Mouse (Mus musculus): ENCODE measurements at regions not wholly inside any gene's neighbourhood (a gene's known extent, or its start where the extent isn't known, plus 50 kb on each side); places are given as distances from the start of the nearest gene placed in this dataset.

DNA sequence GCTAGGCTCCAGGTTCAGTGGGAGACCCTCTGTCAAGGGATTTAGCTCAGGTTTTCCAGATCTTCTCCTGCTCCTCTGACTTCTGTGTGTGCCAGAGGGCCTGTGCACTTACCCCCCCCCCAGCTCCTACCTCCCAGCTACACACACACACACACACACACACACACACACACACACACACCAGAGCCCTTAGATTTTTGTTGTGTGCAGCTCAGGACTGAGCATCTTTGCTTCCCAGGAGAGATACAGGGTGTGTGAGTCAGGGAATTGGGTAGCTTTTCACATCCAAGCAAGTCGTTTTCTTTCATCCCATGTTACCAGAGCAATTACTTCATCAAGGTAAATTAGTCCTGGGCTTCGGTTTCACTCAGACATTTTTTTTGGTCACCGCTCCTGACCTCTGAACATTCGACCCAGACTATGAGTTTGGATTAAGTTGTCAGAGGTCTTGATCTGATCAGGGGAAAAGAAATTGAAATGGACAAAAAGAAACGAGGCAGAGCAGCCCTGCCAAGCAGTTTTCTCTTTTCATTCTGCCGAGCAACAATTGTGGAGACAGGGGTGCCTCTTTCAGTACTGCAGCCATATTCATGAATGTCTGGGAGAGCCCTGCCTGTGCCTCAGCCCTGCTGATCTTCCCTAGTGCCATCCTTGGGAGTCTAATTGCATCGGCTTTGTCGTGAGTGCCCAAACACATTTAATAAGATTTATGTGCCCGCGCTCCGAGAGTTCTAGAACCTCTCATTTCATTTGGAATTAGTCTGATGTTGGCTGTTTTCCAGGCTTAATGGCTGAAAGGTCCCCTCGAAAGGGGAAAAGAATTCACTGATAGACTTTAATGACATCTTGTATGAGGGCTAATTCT lies 241.3 kb downstream of the 1500009L16Rik start:
- no peak for DNase-seq (ENCODE audit: low read depth, low spot score)

DNA sequence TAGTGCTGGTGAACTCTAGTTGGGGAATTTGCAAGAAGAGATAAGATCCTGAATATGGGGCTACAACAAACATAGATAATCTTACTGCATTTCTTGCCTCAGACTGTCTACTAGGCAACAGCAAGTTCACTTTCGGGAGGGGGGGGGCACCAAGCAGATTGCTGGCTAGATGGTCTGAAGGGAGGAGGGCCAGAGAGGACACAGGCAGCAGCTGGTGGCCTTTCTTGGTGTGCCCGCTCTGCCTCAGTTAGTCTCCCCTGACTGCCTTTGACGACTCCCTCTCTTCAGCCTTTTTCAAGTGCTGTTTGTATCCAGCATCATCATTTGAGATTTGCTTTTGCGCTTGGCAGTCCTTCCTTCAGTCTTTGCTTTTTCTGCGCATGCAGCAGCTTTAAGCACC lies 242.2 kb downstream of the 1500009L16Rik start:
- no peak for DNase-seq (ENCODE audit: low read depth, low spot score)

DNA sequence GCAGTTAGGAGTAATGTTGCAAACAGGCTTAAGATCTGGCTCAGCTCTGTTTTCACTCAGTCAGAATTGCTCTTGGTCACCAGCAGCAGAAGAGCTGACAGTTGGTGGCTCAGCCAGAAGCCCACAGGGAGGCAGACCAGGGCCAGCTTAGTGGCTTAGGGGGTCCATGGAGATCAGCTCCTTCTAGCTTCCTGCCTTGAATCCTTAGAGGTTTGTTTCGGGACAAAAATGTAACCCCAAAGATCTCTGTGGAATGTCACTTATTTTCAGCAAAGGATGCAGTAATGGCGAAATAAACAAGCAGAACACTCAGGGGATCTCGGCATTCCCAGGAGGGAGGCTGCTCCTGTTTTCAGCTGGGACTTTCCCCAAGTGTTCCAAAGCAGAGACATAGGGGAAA lies 247.8 kb downstream of the 1500009L16Rik start:
- DNase-seq (ENCODE audit: low read depth, low spot score): no peak

DNA sequence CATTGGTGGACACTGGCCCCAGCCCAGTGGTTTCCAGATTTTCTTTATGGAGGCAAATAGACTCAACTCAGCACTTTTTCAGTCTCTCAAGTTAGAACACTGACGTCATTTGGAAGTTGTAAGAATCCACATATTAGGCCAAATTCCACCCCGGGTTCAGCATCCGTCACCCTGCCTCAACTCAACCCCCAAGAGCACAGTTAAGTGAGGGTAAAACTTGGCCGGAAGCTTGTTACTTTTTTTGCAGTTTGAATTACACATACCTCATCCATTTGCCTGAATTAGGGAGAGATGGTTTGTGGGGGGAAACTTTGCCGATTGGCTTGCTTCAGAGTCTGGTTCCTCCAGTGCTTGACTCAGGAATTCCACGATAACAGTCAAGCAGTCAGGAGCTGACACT lies 251.9 kb downstream of the 1500009L16Rik start:
- no peak for DNase-seq (ENCODE audit: low read depth, low spot score)

- DNase-seq (ENCODE audit: low read depth, low spot score): no peak
Observed at GRCm38 (mm10) chr10:83976548-83976947, 253.9 kb downstream of the 1500009L16Rik start.

GRCm38 (mm10) chr10:83979930-83980329 lies 257.3 kb downstream of the 1500009L16Rik start:
- DNase-seq (ENCODE audit: low read depth, low spot score): no peak

GRCm38 (mm10) chr10:83984697-83985415 lies 262.2 kb downstream of the 1500009L16Rik start:
- no peak for DNase-seq (ENCODE audit: low read depth, low spot score)

DNA sequence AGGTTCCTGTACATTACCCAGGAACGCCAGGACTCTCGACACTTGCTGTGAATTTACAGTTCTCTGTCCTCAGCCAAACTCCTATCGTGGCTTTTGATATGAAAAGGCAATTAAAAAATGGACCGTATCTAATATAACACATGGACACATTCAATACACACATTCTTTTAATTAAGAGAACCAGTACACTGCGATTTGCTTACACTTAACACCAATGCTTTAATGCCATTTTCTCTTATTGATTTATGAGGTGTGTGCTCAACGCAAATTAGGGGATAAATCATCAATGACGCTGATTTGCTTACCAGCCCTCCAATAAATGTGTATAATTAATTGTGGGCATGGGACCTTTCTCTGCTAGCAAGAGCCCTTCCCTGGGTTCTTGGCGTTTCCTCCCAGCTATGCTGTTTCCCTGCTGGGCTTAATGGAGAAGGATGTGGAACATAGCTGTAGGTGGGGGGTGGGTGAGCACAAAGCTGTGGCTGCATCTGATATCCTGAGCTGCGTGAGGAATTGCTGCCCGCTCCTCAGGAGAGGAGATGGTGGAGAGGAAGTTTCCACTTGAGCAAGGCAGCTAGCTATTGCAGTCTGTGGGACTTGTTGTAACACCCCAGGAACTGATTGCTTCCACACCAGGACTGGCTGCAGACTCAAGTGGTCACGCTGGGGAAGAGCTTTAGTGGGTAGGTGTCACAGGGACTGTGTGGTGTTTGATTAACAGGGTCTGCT lies 270.1 kb downstream of the 1500009L16Rik start:
- no peak for DNase-seq (ENCODE audit: low read depth, low spot score)

DNA sequence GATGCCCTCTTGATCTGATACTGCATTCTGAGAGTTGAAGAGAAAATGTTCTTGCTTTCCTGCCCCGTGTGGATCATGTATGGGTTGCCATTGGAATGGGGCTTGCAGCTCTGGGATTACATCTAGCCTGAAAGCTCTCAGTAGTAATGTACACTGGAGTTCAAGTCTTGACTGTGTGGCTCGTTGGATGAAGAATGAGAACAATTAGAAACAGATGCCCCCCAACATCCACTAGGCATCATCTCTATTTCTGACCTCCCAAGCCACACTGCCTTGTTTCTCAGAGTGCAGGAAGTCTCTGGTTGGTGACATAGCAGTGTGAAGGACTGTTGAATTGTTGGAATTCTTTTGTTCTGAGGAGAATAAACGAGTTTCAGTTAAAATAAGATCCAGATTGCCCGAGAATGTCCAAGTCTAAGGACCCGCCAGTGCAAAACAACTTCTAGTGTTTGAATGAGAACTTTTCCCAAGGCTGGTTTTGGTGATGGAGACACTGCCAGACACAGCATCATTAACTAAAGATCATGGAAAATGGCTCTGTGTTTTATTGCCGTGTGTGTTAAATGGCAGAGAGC lies 272.4 kb downstream of the 1500009L16Rik start:
- DNase-seq (ENCODE audit: low read depth, low spot score): no peak

GRCm38 (mm10) chr10:83995913-83996312 lies 273.2 kb downstream of the 1500009L16Rik start:
- DNase-seq (ENCODE audit: low read depth, low spot score): no peak

DNA sequence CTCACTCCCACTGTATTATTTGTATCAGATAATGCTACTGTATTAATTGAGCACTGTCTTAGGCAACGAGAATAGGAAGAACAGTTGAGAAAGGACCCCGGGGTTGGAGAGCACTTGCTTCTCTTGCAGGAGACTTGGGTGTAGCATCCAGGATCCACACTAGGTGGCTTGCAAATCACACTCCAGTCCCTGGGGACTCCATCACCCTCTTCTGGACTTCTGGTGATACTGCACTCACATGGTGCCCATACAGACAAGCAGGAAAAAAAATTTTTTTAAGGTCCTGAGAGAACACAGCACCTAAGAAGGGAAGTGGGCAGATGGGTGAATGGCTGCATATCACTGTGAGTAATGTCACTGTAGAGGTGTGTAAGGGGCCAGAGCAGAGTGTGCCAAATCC lies 273.8 kb downstream of the 1500009L16Rik start:
- DNase-seq (ENCODE audit: low read depth, low spot score): no peak

DNA sequence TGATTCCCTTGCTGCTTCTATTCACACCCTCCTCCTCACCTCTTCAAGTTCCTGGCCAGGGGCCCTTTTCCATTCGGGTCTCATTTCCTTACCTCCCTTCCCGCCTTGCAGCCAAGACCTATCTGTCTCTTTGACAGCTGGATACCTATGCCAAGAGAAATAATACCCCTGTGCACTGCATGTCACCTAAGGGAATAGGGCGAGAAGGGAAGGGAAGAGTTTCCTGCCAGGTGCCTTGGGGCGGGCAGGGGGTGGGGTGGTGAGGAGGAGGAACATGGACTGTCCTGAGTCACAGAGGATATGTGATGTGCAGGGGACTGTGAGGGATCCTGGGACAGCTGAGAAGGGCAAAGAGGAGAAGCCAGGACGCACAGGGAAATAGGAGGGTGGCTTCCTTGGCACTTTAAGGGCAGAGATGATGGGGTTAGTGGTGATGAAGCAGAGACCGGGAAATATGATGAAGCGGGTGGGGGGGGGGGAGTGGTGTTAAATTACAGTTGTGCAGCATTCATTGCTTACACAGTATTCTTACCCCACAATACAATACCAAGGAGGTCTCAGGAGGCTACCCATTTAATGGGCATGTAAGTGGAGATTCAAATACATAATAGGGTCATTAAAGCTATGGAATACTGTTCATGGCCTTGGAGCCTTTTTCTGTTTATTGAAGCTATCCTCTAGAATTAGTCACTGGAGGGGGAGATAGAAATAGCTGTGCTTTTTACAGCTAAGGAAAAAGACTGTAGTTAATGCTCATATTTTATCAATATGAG lies 278.0 kb downstream of the 1500009L16Rik start:
- no peak for DNase-seq (ENCODE audit: low read depth, low spot score)

DNA sequence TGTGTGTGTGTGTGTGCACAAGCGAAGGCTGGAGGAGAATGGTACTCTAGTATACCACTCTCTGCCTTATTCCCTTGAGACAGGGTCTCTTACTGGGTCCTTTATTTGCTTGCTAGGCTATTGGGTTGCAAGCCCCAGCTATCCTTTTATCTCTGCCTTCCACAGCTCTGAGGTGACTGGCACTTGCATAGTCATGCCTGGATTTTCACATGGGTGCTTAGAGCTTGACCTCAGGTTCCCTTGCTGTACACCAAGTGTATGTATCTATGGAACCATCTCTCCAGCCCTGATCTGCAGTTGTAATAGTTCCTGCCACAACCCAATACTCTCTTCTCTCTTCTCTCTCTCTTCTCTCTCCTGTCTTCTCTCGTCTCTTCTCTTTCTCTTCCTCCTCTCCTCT lies 280.1 kb downstream of the 1500009L16Rik start:
- DNase-seq (ENCODE audit: low read depth, low spot score): no peak

DNA sequence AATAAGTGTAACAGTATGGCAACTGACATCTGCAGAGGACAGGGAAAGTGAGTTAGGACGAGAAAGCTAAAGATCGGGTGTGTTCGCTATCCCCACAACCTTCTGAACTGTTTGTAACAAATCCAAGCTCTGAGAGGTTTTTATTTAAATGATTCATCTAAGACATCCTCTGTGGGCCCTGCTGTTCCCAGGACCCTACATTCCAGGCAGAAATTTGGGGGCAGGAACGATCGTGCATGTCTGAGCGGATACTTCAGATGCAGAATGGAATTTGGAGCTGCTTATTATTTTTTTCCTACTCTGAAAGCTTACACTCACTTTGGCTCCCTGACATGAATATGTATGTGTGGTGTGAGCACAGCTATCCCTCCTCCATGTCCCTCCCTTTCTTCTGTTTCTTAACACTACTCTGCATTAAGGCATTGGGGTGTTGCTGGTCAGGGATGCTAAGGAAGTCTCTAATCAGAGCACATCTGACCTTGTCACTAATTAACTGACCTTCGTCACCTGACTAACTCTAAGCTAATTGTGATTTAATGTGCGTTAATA lies 281.0 kb downstream of the 1500009L16Rik start:
- DNase-seq (ENCODE audit: low read depth, low spot score): no peak

DNA sequence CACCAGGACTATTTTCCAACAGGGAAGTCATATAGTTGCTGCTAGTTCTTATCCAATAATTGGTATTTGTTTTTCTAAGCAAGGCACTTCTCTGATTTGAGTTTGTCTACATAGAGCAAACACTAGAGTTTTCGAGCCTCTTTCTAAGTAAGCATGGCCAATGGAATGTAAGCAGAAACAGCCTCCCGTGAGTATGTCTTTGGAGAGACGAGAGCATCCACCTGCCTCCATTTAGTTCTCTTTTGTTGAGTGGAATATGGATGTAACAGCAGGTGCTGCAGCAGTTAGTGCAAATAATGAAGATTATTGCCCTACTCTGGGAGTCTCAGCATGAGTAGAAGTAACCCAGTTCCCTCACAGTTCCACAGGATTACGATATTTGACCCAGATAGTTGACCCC lies 286.3 kb downstream of the 1500009L16Rik start:
- no peak for DNase-seq (ENCODE audit: low read depth, low spot score)

- no peak for DNase-seq (ENCODE audit: low read depth, low spot score)
Observed at GRCm38 (mm10) chr10:84019381-84019780, 296.7 kb downstream of the 1500009L16Rik start.

DNA sequence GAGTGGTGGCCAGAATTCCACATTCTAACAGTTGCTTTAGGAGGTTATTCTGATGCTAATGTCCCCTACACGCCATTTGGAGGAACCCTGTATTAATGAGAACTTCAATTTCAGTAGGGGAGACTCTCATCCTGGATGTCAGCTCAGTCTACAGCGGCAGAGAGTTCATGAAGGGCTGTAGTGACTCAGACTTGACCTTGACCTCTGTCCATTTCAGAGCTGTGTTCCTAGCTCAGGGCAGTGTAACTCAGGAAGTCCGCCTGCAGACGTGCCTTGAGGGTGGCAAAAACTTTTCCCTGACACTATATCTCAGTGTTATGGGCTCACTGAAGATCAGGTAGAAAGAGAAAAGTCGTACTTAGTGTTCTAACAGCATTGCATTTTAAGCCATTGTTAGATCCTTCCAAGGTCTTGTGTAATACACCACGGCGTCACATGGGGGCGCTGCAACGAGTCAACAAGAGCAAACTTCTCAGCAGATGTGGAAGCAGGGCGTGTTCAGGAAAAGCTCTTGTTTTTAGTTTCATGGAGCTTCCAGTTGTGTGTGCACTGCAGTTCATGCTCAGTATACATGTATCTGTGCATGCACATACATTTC lies 297.5 kb downstream of the 1500009L16Rik start:
- no peak for DNase-seq (ENCODE audit: low read depth, low spot score)

- DNase-seq (ENCODE audit: low read depth, low spot score): no peak
Observed at GRCm38 (mm10) chr10:84021167-84022120, 298.8 kb downstream of the 1500009L16Rik start.

DNA sequence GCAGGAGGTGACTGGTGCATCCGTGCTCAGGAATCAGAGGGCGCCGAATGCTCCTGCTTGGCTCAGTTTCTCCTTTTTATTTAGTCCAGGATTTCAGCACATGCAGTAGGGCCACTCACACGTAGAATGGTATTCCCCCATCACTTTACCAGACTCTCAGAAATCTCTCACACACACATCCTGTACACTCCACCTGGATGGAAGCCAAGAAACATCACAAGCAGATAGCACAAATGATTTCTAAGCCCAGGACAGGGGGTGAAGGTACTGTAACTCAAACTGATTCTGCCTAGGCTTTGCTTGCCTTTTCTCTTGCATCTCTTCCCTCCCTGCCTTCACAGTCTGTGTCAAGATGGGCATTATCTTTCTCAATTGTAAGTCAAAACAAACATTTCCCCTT lies 301.6 kb downstream of the 1500009L16Rik start:
- no peak for DNase-seq (ENCODE audit: low read depth, low spot score)

Measured in retina, adult 2 months (tissue).